Mouse (Mus musculus) 416B (cell line): ENCODE data around the gene Daglb.
"Not testable (repeated sequence)": the region's sequence is repeated elsewhere in the genome, so short reads cannot be mapped to it uniquely, and the experiment has no call there.

Experiments used
- DNase-seq: peaks from one replicate; pipeline ENCODE4 v3.0.0; 2011; ENCODE audit warnings: low read depth

Gene Daglb

GRCm38 (mm10) chr5:143487193-143487592 is 22.8 kb downstream of the Daglb start:
- no peak for DNase-seq

- no peak for DNase-seq
Measured at GRCm38 (mm10) chr5:143487998-143488397, 23.6 kb downstream of the Daglb start.

- DNase-seq = no peak
Measured at GRCm38 (mm10) chr5:143489749-143490342, 25.5 kb downstream of the Daglb start.

- DNase-seq = peak; percentile 40
Measured at GRCm38 (mm10) chr5:143491736-143492135, 27.4 kb downstream of the Daglb start.

GRCm38 (mm10) chr5:143493163-143493562 is 28.8 kb downstream of the Daglb start:
- no peak for DNase-seq

- no peak for DNase-seq
Measured at GRCm38 (mm10) chr5:143495708-143496107, 31.3 kb downstream of the Daglb start.

- DNase-seq = no peak
Measured at GRCm38 (mm10) chr5:143497451-143497850, 33.1 kb downstream of the Daglb start.

GRCm38 (mm10) chr5:143499197-143499596 is 34.8 kb downstream of the Daglb start:
- DNase-seq = no peak

GRCm38 (mm10) chr5:143499686-143500085 is 35.3 kb downstream of the Daglb start:
- DNase-seq = peak; percentile 77

GRCm38 (mm10) chr5:143500711-143501110 is 36.3 kb downstream of the Daglb start:
- not testable (repeated sequence) for DNase-seq

- no peak for DNase-seq
Measured at GRCm38 (mm10) chr5:143501140-143501539, 36.8 kb downstream of the Daglb start.

GRCm38 (mm10) chr5:143501649-143502048 is 37.3 kb downstream of the Daglb start:
- no peak for DNase-seq

- no peak for DNase-seq
Measured at GRCm38 (mm10) chr5:143502899-143503557, 38.6 kb downstream of the Daglb start.

GRCm38 (mm10) chr5:143503740-143504139 is 39.4 kb downstream of the Daglb start:
- no peak for DNase-seq

GRCm38 (mm10) chr5:143504453-143504852 is 40.1 kb downstream of the Daglb start:
- peak; percentile 63 for DNase-seq

GRCm38 (mm10) chr5:143505056-143505455 is 40.7 kb downstream of the Daglb start:
- DNase-seq = no peak

GRCm38 (mm10) chr5:143505545-143505944 is 41.2 kb downstream of the Daglb start:
- no peak for DNase-seq

- peak; percentile 71 for DNase-seq
Measured at GRCm38 (mm10) chr5:143509294-143509693, 44.9 kb downstream of the Daglb start.

GRCm38 (mm10) chr5:143509737-143510136 is 45.4 kb downstream of the Daglb start:
- peak; percentile 76 for DNase-seq

GRCm38 (mm10) chr5:143511577-143511976 is 47.2 kb downstream of the Daglb start:
- no peak for DNase-seq

- DNase-seq = no peak
Measured at GRCm38 (mm10) chr5:143512305-143512704, 47.9 kb downstream of the Daglb start.

- no peak for DNase-seq
Measured at GRCm38 (mm10) chr5:143514878-143515277, 50.5 kb downstream of the Daglb start.

- DNase-seq = no peak
Measured at GRCm38 (mm10) chr5:143517005-143517404, 52.6 kb downstream of the Daglb start.

- no peak for DNase-seq
Measured at GRCm38 (mm10) chr5:143517436-143517835, 53.1 kb downstream of the Daglb start.
